Mouse (Mus musculus): Measurements from ENCODE around the gene Tspan1. TPM values are rescaled to one million over a fixed set of nuclear protein-coding genes. Genes with fewer than 3 reads are reported as not detected.

Tspan1 gene
- polyA plus RNA-seq, 1 experiment = not detected

DNA sequence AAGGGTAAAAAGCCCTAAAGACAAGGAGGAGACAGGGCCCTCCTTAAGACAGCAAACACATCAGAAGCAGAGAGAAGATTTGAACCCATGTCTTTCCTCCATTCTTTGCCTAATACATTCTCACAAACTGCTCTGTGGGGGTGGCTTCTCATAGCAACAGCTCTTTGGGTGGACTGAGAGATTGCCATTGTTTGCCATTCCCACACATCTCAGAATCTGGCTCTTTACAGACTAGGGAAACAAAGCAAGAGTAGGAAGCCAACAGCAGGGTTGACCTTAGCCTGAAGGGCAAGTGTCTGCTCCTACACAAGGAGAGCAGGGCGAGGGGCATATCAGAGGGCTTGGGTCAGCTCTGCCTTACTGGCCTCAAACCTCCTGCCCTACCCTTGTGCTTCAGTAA is 25.7 kb downstream of the Tspan1 start:
- Histone ChIP-seq H3K27me3 (ENCODE audit: control insufficient read depth) (peaks cover 52% of the 10 kb centered on the region), H3K4me1 (ENCODE audit: control insufficient read depth) (peaks cover 10% of the 10 kb centered on the region)
- TF ChIP-seq TAL1 (IDR thresholded peaks at IDR 0.05; ENCODE audit: low read length) = no peak
- no peak for TF ChIP-seq GATA1 (IDR thresholded peaks at IDR 0.05; ENCODE audit: low read length)

DNA sequence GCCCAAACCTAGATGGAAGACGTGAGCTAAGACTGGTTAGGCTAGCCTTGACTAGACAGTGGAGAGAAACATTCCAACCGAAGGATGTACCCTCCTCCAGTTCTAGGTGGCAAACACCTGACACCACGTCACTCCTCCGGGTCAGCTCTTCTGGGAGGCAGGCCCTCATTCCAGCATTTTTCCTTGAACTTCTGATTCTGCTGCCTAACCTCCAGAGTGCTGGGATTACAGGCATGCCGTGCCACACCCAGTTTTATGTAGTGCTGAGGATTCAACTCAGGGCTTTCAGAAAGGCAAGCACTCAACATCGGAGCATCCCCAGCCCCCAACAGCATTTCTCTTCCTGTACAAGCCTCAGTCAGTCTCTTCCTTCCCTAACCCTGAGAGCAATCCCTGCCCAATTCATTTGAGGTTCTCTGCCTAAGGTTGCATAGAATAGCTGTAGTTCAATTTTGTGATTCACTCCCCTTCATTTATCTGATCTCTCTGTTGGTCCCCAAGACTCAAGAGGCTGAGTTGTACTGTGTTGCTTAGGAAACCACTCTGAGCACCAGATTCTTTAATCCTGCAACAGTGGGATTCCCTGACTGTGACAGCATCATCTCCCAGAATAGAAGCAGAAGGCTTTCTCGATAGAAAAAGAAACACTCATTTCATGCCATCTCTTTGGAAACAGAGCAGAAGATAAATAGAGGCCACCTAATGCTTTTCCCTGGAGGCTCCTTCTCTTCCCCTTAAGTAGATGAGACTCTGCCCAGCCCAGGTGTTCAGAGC is 26.4 kb downstream of the Tspan1 start:
- H3K4me3 ChIP-seq (replicated peaks) = no peak overlapping the region
- TF ChIP-seq TAL1 (IDR thresholded peaks at IDR 0.05; ENCODE audit: low read length) = no peak
- TF ChIP-seq GATA1 (IDR thresholded peaks at IDR 0.05; ENCODE audit: low read length) = no peak
- peaks cover 52% of the 10 kb centered on the region for H3K27me3 ChIP-seq (ENCODE audit: control insufficient read depth)
- H3K36me3 ChIP-seq (ENCODE audit: control insufficient read depth) = no peaks in the 10 kb centered on the region
- peaks cover 10% of the 10 kb centered on the region for H3K4me1 ChIP-seq (ENCODE audit: control insufficient read depth)
- H3K9me3 ChIP-seq (ENCODE audit: control insufficient read depth, low read length) = no peaks in the 10 kb centered on the region; the same call in 1 of the 2 replicates

More for the DNA sequence above, 25.7 kb downstream of the Tspan1 start:
- Histone ChIP-seq H3K4me3 (replicated peaks) (no peak overlapping the region), H3K36me3 (ENCODE audit: control insufficient read depth) (no peaks in the 10 kb centered on the region), H3K9me3 (ENCODE audit: control insufficient read depth, low read length) (no peaks in the 10 kb centered on the region; the same call in 1 of the 2 replicates)

DNA sequence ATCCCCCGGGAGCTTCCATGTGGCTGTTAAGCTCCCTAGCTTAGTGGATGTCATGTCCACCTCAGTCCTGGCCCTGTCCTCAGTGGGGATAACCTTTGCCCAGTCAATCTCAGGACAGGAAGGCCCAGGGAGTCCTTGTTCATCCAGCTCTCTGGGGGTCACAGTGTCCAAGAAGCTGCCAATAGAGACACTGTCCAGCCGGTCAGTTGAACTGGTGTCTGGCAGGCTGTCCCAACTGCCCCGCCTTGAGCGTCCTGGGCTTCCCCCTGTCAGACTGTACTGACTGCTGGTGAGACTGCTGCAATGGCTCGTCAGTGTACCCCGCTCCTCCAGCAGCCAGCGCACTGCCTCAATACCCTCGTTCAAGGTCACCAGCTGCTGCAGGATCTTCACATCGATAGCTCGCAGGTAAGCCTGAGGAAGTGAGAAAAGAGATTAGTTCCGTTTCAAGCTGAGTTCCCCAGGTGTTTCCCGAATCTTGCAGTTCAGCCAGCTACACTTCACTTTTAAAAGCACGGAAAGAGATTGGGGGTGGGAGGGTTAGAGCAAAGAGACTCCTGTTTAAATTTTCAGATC is 29.9 kb downstream of the Tspan1 start:
- Histone ChIP-seq H3K9me3 (ENCODE audit: control insufficient read depth, low read length) (no peaks in the 10 kb centered on the region), H3K36me3 (ENCODE audit: control insufficient read depth) (no peaks in the 10 kb centered on the region), H3K4me3 (replicated peaks) (no peak overlapping the region), H3K27me3 (ENCODE audit: control insufficient read depth) (peaks cover 21% of the 10 kb centered on the region), H3K4me1 (ENCODE audit: control insufficient read depth) (no peaks in the 10 kb centered on the region; the same call in 1 of the 2 replicates)
- TF ChIP-seq TAL1 (IDR thresholded peaks at IDR 0.05; ENCODE audit: low read length) = no peak
- TF ChIP-seq GATA1 (IDR thresholded peaks at IDR 0.05; ENCODE audit: low read length) = no peak

DNA sequence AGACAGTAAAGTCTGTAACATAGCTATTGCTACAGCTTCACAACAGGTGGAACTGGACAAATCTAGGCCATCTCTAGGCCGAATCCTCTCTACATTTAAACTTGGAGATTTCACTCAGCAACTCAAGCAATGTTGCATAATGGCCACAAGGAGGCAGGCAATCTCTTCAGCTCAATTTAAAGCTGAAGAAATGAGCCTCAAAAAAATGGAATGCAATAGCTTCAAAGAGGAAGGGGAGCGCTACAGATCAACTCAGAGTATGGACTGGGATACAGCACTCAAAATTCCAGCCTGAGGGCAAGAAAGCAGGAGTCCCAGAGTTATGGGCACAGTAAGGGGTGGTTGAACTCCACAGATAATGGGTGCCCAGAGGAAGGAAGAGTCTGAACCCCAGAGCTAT is 32.4 kb downstream of the Tspan1 start:
- TF ChIP-seq TAL1 (IDR thresholded peaks at IDR 0.05; ENCODE audit: low read length) = no peak
- TF ChIP-seq GATA1 (IDR thresholded peaks at IDR 0.05; ENCODE audit: low read length) = no peak
- peaks cover 7% of the 10 kb centered on the region for H3K36me3 ChIP-seq (ENCODE audit: control insufficient read depth)
- no peaks in the 10 kb centered on the region; the same call in 1 of the 2 replicates for H3K4me1 ChIP-seq (ENCODE audit: control insufficient read depth)
- H3K4me3 ChIP-seq (replicated peaks) = no peak overlapping the region
- H3K27me3 ChIP-seq (ENCODE audit: control insufficient read depth) = no peaks in the 10 kb centered on the region; the same call in 1 of the 2 replicates
- no peaks in the 10 kb centered on the region for H3K9me3 ChIP-seq (ENCODE audit: control insufficient read depth, low read length)

DNA sequence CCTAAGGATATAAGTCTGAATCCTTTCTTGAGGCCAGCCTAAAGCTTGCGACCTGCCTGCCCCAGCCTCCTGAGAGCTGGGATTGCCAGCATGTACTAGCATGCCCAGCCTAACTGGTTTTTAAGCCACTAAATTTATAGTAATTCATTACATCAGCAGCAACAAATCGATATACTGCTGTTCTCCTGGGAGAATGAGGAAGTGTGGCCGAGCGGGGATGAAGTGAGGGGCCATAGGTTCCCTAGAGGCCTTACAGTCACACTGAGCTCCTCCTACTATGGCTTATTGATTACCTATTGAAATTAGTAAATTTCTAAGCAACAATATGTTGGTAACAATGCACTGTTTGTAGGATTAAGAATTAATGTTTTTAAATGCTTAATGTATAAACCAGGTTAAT is 34.3 kb downstream of the Tspan1 start:
- H3K27me3 ChIP-seq (ENCODE audit: control insufficient read depth) = no peaks in the 10 kb centered on the region; the same call in 1 of the 2 replicates
- H3K4me1 ChIP-seq (ENCODE audit: control insufficient read depth) = no peaks in the 10 kb centered on the region; the same call in 1 of the 2 replicates
- H3K4me3 ChIP-seq (replicated peaks) = no peak overlapping the region
- H3K36me3 ChIP-seq (ENCODE audit: control insufficient read depth) = peaks cover 7% of the 10 kb centered on the region
- TF ChIP-seq TAL1 (IDR thresholded peaks at IDR 0.05; ENCODE audit: low read length) (no peak), GATA1 (IDR thresholded peaks at IDR 0.05; ENCODE audit: low read length) (no peak)
- no peaks in the 10 kb centered on the region for H3K9me3 ChIP-seq (ENCODE audit: control insufficient read depth, low read length)

DNA sequence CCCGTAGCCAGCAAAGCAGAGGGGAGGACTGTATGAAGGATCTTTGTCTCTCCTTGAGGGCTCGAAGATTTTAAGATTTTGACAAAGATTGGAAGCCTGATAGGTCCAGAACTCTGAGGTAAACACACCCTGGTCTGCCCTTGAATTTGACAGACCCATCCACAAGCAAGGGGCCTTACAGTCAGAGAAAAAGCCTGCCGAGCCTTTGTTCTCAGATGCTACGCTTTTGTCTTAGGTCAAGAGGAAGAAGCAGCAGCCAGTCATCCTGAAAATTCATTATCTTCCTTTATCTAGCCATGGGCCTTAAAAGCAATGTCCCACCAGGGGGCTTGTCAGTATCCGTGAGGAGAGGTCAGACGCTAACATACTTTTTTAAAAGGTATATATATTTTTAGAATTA is 39.4 kb downstream of the Tspan1 start:
- peaks cover 7% of the 10 kb centered on the region for H3K36me3 ChIP-seq (ENCODE audit: control insufficient read depth)
- no peaks in the 10 kb centered on the region for H3K9me3 ChIP-seq (ENCODE audit: control insufficient read depth, low read length)
- peaks cover 27% of the 10 kb centered on the region for H3K4me1 ChIP-seq (ENCODE audit: control insufficient read depth)
- no peak overlapping the region for H3K4me3 ChIP-seq (replicated peaks)
- no peaks in the 10 kb centered on the region for H3K27me3 ChIP-seq (ENCODE audit: control insufficient read depth)
- TF ChIP-seq TAL1 (IDR thresholded peaks at IDR 0.05; ENCODE audit: low read length) (no peak), GATA1 (IDR thresholded peaks at IDR 0.05; ENCODE audit: low read length) (no peak)

DNA sequence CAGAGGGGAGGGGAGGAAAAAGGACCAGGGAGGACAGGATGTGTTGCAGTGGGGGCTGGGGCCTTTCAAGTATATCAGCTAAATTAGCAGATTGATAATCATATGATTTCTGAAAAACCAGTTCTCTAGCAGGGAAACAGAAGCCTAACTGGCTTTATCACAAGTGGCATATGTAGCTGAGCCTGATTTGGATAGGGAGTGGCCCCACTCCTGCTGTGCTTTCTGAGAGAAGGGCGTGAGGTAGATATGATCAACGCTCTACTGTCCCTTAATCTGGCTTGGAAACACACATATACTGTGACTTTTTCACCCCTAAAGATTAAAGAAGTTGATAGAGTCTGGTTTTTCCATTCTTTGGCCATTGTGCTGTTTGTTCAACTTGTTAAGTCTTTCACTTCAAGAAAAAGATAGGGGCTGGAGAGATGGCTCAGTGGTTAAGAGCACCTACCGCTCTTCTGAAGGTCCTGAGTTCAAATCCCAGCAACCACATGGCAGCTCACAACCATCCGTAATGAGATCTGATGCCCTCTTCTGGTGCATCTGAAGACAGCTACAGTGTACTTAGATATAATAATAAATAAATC is 41.5 kb downstream of the Tspan1 start:
- Histone ChIP-seq H3K4me3 (replicated peaks) (no peak overlapping the region), H3K36me3 (ENCODE audit: control insufficient read depth) (peaks cover 15% of the 10 kb centered on the region), H3K9me3 (ENCODE audit: control insufficient read depth, low read length) (no peaks in the 10 kb centered on the region), H3K4me1 (ENCODE audit: control insufficient read depth) (peaks cover 44% of the 10 kb centered on the region), H3K27me3 (ENCODE audit: control insufficient read depth) (no peaks in the 10 kb centered on the region)
- TF ChIP-seq GATA1 (IDR thresholded peaks at IDR 0.05; ENCODE audit: low read length) = no peak
- TF ChIP-seq TAL1 (IDR thresholded peaks at IDR 0.05; ENCODE audit: low read length) = no peak

DNA sequence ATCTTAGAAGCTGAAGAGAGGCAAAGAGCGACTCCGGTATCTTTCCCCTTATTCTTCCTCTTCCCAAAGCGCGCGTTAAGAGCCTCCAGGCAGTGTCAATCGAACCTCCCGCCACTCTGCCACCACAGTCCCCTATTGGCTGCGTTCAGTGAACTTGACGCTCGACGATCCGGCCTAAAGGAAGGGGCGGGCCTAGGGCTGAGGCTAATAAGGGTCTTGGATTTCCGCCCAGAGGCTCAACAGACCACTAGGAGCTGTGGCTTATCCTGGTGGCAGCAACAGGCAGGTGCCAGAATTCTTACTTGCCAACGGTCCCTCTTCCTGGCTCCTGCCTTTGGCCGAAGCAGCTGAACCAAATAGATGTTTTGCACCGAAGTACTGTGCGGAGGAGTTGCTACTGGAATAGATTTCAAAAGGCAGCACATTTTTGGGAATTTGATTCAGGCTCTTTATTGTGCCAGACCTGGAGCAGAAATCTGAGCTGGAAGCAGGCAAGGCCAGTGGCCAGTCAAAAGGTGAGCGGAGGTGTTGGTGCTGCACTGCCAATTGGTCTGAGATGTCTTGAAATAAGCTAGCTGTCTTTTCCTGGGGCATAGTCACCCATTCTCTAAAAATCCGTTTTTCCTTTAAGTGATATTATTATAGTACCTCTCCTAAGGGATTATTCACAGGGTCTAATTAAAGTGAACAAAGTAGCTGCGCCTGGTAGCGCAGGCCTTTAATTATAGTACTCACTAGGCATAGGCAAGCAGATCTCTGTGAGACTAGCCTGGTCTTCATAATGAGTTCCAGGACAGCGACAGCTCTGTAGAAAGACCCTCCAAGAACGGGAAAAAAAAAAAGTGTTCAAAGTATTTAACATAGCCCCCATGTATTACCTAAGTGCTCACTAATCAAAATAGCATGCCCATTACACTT is 43.5 kb downstream of the Tspan1 start, which contains the start of the genes Rad54l and Pomgnt1:
Rad54l (minus strand) TSS at position 89 of the 918 bp plus-strand sequence.
Pomgnt1 (plus strand) TSS at position 239 of the 918 bp plus-strand sequence.
- peak within 1 kb of the TSS; percentile 69 for H3K4me3 ChIP-seq (replicated peaks)
- peaks cover 51% of the 10 kb centered on the region for H3K4me1 ChIP-seq (ENCODE audit: control insufficient read depth)
- H3K9me3 ChIP-seq (ENCODE audit: control insufficient read depth, low read length) = no peaks in the 10 kb centered on the region
- H3K27me3 ChIP-seq (ENCODE audit: control insufficient read depth) = no peaks in the 10 kb centered on the region
- peaks cover 29% of the 10 kb centered on the region for H3K36me3 ChIP-seq (ENCODE audit: control insufficient read depth)
- no peak for TF ChIP-seq GATA1 (IDR thresholded peaks at IDR 0.05; ENCODE audit: low read length)
- TF ChIP-seq TAL1 (IDR thresholded peaks at IDR 0.05; ENCODE audit: low read length) = no peak

All from erythroblast, embryonic 14.5 days (primary cell).